Mouse (Mus musculus): ENCODE measurements at regions not wholly inside any gene's neighbourhood (a gene's known extent, or its start where the extent isn't known, plus 50 kb on each side); places are given as distances from the start of the nearest gene placed in this dataset.
"Not testable (repeated sequence)": the region's sequence is repeated elsewhere in the genome, so short reads cannot be mapped to it uniquely, and the experiment has no call there.

GRCm38 (mm10) chr10:6418234-6418633 lies 340.1 kb upstream of the Oprm1 start:
- H3K36me3 ChIP-seq; H3K9me3 ChIP-seq; H3K4me1 ChIP-seq (replicated peaks); H3K27me3 ChIP-seq; H3K4me3 ChIP-seq; H3K27ac ChIP-seq; ATAC-seq (ENCODE audit: low FRiP score); H3K4me2 ChIP-seq; H3K9ac ChIP-seq: not testable (repeated sequence)

DNA sequence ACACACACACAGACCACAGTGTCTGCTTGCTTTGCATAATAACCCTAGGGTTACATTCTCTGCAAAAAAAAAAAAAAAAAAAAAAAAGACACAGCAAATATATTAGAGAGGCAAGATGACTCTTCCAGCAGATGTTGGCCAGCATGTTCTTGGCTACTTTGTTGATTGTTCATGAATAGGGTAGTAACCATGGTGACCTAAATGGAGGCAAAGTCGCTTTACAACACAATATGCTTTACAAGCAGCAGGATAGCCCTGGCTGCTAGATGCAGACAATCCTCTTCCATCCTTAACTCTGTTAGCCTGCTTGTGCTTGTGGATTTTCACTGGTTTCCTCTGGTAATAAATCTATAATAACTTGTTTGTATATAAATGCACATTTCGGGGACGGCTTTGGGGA lies 292.5 kb upstream of the Oprm1 start:
- H3K4me3 ChIP-seq, result no peak overlapping the region
- H3K4me1 ChIP-seq (replicated peaks), result no peaks in the 10 kb centered on the region
- no peak overlapping the region for H3K27ac ChIP-seq
- H3K36me3 ChIP-seq, result no peaks in the 10 kb centered on the region
- peak; percentile 63; the same call in 1 of the 2 replicates for ATAC-seq (ENCODE audit: low FRiP score)
- no peaks in the 10 kb centered on the region for H3K27me3 ChIP-seq
- WGBS, result 48% methylated on average over 3 of the region's 3 CpGs
- H3K9ac ChIP-seq, result no peak overlapping the region
- H3K4me2 ChIP-seq, result no peak overlapping the region
- no peaks in the 10 kb centered on the region for H3K9me3 ChIP-seq

DNA sequence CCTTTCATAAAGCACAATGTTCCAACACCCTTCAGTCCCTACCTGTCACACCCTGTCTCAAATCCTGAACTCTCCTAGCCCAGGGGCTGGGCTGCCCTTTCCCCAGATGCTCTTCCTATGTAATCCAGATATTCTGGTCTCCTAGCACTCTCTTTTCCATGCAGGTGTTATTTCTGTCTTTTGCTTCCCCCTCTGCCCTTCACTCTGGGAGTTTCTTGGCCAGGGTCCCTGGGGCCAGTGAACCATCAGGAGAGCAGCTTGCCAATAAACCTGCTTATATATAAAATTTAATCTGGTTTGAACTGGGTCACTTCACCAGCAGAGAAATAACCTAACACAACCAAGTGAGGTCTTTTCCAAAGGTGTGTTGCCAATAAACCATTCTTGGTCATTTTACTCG lies 278.0 kb upstream of the Oprm1 start:
- H3K9ac ChIP-seq, result no peak overlapping the region
- H3K27ac ChIP-seq, result no peak overlapping the region
- H3K36me3 ChIP-seq, result no peaks in the 10 kb centered on the region
- no peaks in the 10 kb centered on the region for H3K27me3 ChIP-seq
- H3K4me2 ChIP-seq, result no peak overlapping the region
- no peaks in the 10 kb centered on the region for H3K9me3 ChIP-seq
- no peak for ATAC-seq (ENCODE audit: low FRiP score)
- 80% methylated on average over 1 of the region's 1 CpGs for WGBS
- H3K4me3 ChIP-seq, result no peak overlapping the region
- no peaks in the 10 kb centered on the region for H3K4me1 ChIP-seq (replicated peaks)

- 86% methylated on average over 1 of the region's 1 CpGs for WGBS
Measured at GRCm38 (mm10) chr10:6488605-6489004, 269.7 kb upstream of the Oprm1 start.

DNA sequence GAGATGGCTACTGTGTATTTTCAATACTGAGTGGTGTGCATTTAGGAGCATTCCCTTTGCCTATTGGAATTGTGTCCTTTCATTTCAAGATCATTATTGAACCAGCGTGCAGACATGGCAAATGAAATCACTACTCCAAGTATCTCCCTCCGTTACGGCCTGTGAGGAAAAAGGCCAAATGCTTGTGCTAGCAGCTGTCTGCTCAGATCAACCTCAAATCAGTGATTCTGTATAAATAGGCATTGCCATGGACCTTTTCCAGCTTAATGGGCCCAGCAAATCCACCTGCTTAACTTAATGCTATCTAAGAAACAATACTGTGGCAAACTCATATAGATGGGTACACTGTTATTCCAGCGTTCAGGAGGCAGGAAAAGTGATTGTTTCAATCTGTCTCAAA lies 265.6 kb upstream of the Oprm1 start:
- no peaks in the 10 kb centered on the region for H3K9me3 ChIP-seq
- H3K4me1 ChIP-seq (replicated peaks), result no peaks in the 10 kb centered on the region
- ATAC-seq (ENCODE audit: low FRiP score), result no peak
- no peak overlapping the region for H3K4me3 ChIP-seq
- no peak overlapping the region for H3K4me2 ChIP-seq
- no peak overlapping the region for H3K27ac ChIP-seq
- no peaks in the 10 kb centered on the region for H3K36me3 ChIP-seq
- WGBS, result 82% methylated on average over 4 of the region's 4 CpGs
- H3K9ac ChIP-seq, result no peak overlapping the region
- no peaks in the 10 kb centered on the region for H3K27me3 ChIP-seq

More at GRCm38 (mm10) chr10:6488605-6489004, 269.7 kb upstream of the Oprm1 start:
- Histone ChIP-seq H3K36me3 (no peaks in the 10 kb centered on the region), H3K9me3 (no peaks in the 10 kb centered on the region), H3K4me2 (no peak overlapping the region), H3K27me3 (no peaks in the 10 kb centered on the region), H3K4me1 (replicated peaks) (no peaks in the 10 kb centered on the region), H3K4me3 (no peak overlapping the region), H3K27ac (no peak overlapping the region), H3K9ac (no peak overlapping the region)
- ATAC-seq (ENCODE audit: low FRiP score), result no peak

GRCm38 (mm10) chr10:6495081-6495480 lies 263.2 kb upstream of the Oprm1 start:
- H3K27ac ChIP-seq, result no peak overlapping the region
- H3K27me3 ChIP-seq, result no peaks in the 10 kb centered on the region
- H3K9ac ChIP-seq, result no peak overlapping the region
- no peaks in the 10 kb centered on the region for H3K4me1 ChIP-seq (replicated peaks)
- no peak overlapping the region for H3K4me3 ChIP-seq
- H3K36me3 ChIP-seq, result no peaks in the 10 kb centered on the region
- no peaks in the 10 kb centered on the region for H3K9me3 ChIP-seq
- 83% methylated on average over 3 of the region's 3 CpGs for WGBS
- H3K4me2 ChIP-seq, result no peak overlapping the region
- no peak for ATAC-seq (ENCODE audit: low FRiP score)

DNA sequence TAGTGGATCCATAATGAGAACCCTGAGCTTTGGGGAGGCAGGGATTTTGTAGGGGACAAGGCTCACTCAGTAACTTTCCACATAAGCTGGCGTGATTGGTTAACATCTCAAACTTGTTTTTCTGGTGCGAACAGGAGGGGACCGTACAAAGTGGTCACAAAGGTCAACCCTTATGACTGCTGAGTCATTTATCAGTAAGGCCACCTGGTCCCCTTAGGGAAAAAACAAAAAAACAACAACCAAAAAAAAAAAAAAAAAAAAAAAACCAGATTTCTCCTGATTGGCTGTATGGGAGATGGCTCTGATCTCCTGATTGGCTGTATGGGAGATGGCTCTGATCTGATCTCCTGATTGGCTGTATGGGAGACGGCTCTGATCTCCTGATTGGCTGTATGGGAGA lies 244.0 kb upstream of the Oprm1 start:
- H3K4me3 ChIP-seq, result no peak overlapping the region
- no peak for ATAC-seq (ENCODE audit: low FRiP score)
- no peaks in the 10 kb centered on the region for H3K9me3 ChIP-seq
- no peak overlapping the region for H3K4me2 ChIP-seq
- no peak overlapping the region for H3K9ac ChIP-seq
- H3K27me3 ChIP-seq, result no peaks in the 10 kb centered on the region
- H3K4me1 ChIP-seq (replicated peaks), result no peaks in the 10 kb centered on the region
- no peak overlapping the region for H3K27ac ChIP-seq
- H3K36me3 ChIP-seq, result no peaks in the 10 kb centered on the region
- WGBS, result 98% methylated on average over 4 of the region's 4 CpGs

GRCm38 (mm10) chr10:6562516-6562915 lies 195.8 kb upstream of the Oprm1 start:
- 96% methylated on average over 1 of the region's 1 CpGs for WGBS
- no peaks in the 10 kb centered on the region for H3K27me3 ChIP-seq
- H3K27ac ChIP-seq, result no peak overlapping the region
- no peak overlapping the region for H3K9ac ChIP-seq
- no peak overlapping the region for H3K4me3 ChIP-seq
- no peaks in the 10 kb centered on the region for H3K4me1 ChIP-seq (replicated peaks)
- H3K36me3 ChIP-seq, result no peaks in the 10 kb centered on the region
- no peak overlapping the region for H3K4me2 ChIP-seq
- no peaks in the 10 kb centered on the region for H3K9me3 ChIP-seq
- no peak for ATAC-seq (ENCODE audit: low FRiP score)

DNA sequence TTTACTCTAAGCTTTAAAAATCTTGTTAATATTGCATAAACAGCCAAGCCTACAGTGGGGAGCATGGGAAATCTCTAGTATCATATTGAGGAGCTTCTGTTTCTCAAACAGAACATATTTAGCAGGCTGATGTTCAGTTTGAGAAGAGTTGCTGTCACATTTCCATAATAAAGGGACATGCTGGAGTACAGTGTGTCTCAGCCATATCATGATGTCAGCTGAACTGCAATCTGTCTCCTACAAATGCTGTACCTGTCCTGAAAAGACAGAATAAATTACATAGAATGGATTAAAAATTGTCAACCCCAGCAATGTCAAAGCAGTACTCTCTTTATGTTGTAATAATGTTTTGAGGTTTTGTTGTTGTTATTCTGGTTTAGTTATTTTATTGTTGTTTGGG lies 179.7 kb upstream of the Oprm1 start:
- Histone ChIP-seq H3K9me3 (no peaks in the 10 kb centered on the region), H3K4me1 (replicated peaks) (no peaks in the 10 kb centered on the region), H3K27ac (no peak overlapping the region), H3K4me2 (no peak overlapping the region), H3K36me3 (no peaks in the 10 kb centered on the region), H3K4me3 (no peak overlapping the region), H3K27me3 (no peaks in the 10 kb centered on the region), H3K9ac (no peak overlapping the region)
- ATAC-seq (ENCODE audit: low FRiP score), result no peak

DNA sequence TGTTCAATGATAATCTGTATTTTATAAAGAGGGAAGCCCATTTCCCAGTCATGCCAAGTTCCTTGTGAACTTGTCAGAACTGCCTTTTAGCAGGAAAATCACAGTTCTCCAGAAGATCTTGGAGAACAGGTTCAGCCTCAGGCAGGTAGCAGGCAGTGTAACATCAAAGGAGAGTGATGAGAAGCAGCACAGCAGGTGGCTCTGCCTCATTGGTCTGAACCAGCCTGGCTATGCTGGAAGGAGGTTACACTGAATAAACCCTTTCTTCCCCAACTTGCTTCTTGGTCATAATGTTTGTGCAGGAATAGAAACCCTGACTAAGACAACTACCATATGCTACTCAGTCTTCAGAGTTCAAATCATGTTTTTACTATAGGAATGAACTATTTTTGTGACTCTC lies 172.5 kb upstream of the Oprm1 start:
- H3K27me3 ChIP-seq; H3K36me3 ChIP-seq; H3K4me3 ChIP-seq; ATAC-seq (ENCODE audit: low FRiP score); H3K4me1 ChIP-seq (replicated peaks); H3K27ac ChIP-seq; H3K9me3 ChIP-seq; H3K9ac ChIP-seq; H3K4me2 ChIP-seq: not testable (repeated sequence)

- WGBS, result 95% methylated on average over 6 of the region's 6 CpGs
- Histone ChIP-seq H3K27me3 (no peaks in the 10 kb centered on the region), H3K9me3 (no peaks in the 10 kb centered on the region), H3K4me3 (no peak overlapping the region), H3K9ac (no peak overlapping the region), H3K4me1 (replicated peaks) (no peaks in the 10 kb centered on the region), H3K27ac (no peak overlapping the region), H3K4me2 (no peak overlapping the region), H3K36me3 (no peaks in the 10 kb centered on the region)
- no peak for ATAC-seq (ENCODE audit: low FRiP score)
Measured at GRCm38 (mm10) chr10:6590211-6590610, 168.1 kb upstream of the Oprm1 start.

- Histone ChIP-seq H3K4me2 (no peak overlapping the region), H3K27me3 (no peaks in the 10 kb centered on the region), H3K9ac (no peak overlapping the region), H3K4me3 (no peak overlapping the region), H3K27ac (no peak overlapping the region), H3K4me1 (replicated peaks) (no peaks in the 10 kb centered on the region), H3K36me3 (no peaks in the 10 kb centered on the region), H3K9me3 (no peaks in the 10 kb centered on the region)
- ATAC-seq (ENCODE audit: low FRiP score), result no peak
Measured at GRCm38 (mm10) chr10:6597256-6597655, 161.1 kb upstream of the Oprm1 start.

GRCm38 (mm10) chr10:6598586-6598985 lies 159.7 kb upstream of the Oprm1 start:
- WGBS, result 91% methylated on average over 3 of the region's 3 CpGs
- ATAC-seq (ENCODE audit: low FRiP score); H3K9me3 ChIP-seq; H3K27ac ChIP-seq; H3K9ac ChIP-seq; H3K36me3 ChIP-seq; H3K4me3 ChIP-seq; H3K27me3 ChIP-seq; H3K4me2 ChIP-seq; H3K4me1 ChIP-seq (replicated peaks): not testable (repeated sequence)

GRCm38 (mm10) chr10:6647576-6647975 lies 110.7 kb upstream of the Oprm1 start:
- Histone ChIP-seq H3K9me3 (no peaks in the 10 kb centered on the region), H3K36me3 (no peaks in the 10 kb centered on the region), H3K9ac (no peak overlapping the region), H3K4me1 (replicated peaks) (no peaks in the 10 kb centered on the region), H3K27me3 (no peaks in the 10 kb centered on the region), H3K4me3 (no peak overlapping the region), H3K4me2 (no peak overlapping the region), H3K27ac (no peak overlapping the region)
- WGBS, result 41% methylated on average over 1 of the region's 1 CpGs
- no peak for ATAC-seq (ENCODE audit: low FRiP score)

Data from hindbrain, embryonic 13.5 days (tissue).